Mouse (Mus musculus): ENCODE data around the gene Col27a1. TPM values are rescaled to one million over a fixed set of nuclear protein-coding genes. Genes with fewer than 3 reads are reported as not detected.

Col27a1 gene
- total and polyA plus RNA-seq, 3 experiments, result 0.86 to 3.8 (median 1.8) TPM

GRCm38 (mm10) chr4:63233557-63234452, 20.0 kb downstream of the Col27a1 start:
- Histone ChIP-seq H3K79me2 (replicated peaks; ENCODE audit: control insufficient read depth, insufficient read depth, low read length) (no peaks in the 10 kb centered on the region), H3K36me3 (ENCODE audit: control insufficient read depth, insufficient read depth, low read length) (no peaks in the 10 kb centered on the region), H3K27ac (no peak overlapping the region), H3K4me1 (ENCODE audit: control insufficient read depth, insufficient read depth, low read length) (peaks cover 21% of the 10 kb centered on the region), H3K27me3 (ENCODE audit: control insufficient read depth, insufficient read depth, low read length) (no peaks in the 10 kb centered on the region), H3K9ac (ENCODE audit: low read depth, low read length) (no peak overlapping the region), H3K4me3 (no peak overlapping the region)
- DNase-seq, result no peak
- intact Hi-C loops (cut with DNase I), result loop anchor here (5.0 kb wide), 3 partner anchors 43 to 73 kb away; no protein-coding TSS in a partner anchor
- WGBS, result 20% methylated on average over 7 of the region's 7 CpGs
- TF ChIP-seq EP300 (IDR thresholded peaks at IDR 0.05; ENCODE audit: insufficient read depth, low read depth, low read length), result no peak
- TF ChIP-seq POLR2A (IDR thresholded peaks at IDR 0.05; ENCODE audit: insufficient read depth, low read depth, low read length), result no peak
- no peak for TF ChIP-seq CTCF (IDR thresholded peaks at IDR 0.05)

GRCm38 (mm10) chr4:63234852-63235251, 21.0 kb downstream of the Col27a1 start:
- H3K27me3 ChIP-seq (ENCODE audit: control insufficient read depth, insufficient read depth, low read length), result no peaks in the 10 kb centered on the region
- no peak overlapping the region for H3K9ac ChIP-seq (ENCODE audit: low read depth, low read length)
- no peaks in the 10 kb centered on the region for H3K36me3 ChIP-seq (ENCODE audit: control insufficient read depth, insufficient read depth, low read length)
- intact Hi-C loops (cut with DNase I), result loop anchor here (5.0 kb wide), 3 partner anchors 42 to 72 kb away; no protein-coding TSS in a partner anchor
- TF ChIP-seq CTCF (IDR thresholded peaks at IDR 0.05) (no peak), EP300 (IDR thresholded peaks at IDR 0.05; ENCODE audit: insufficient read depth, low read depth, low read length) (no peak), POLR2A (IDR thresholded peaks at IDR 0.05; ENCODE audit: insufficient read depth, low read depth, low read length) (no peak)
- WGBS, result 96% methylated on average over 5 of the region's 5 CpGs
- no peak overlapping the region for H3K27ac ChIP-seq
- H3K4me1 ChIP-seq (ENCODE audit: control insufficient read depth, insufficient read depth, low read length), result peaks cover 16% of the 10 kb centered on the region
- no peak for DNase-seq
- H3K4me3 ChIP-seq, result no peak overlapping the region
- no peaks in the 10 kb centered on the region for H3K79me2 ChIP-seq (replicated peaks; ENCODE audit: control insufficient read depth, insufficient read depth, low read length)

GRCm38 (mm10) chr4:63236235-63236634, 22.4 kb downstream of the Col27a1 start:
- TF ChIP-seq CTCF (IDR thresholded peaks at IDR 0.05), result no peak
- TF ChIP-seq POLR2A (IDR thresholded peaks at IDR 0.05; ENCODE audit: insufficient read depth, low read depth, low read length), result no peak
- TF ChIP-seq EP300 (IDR thresholded peaks at IDR 0.05; ENCODE audit: insufficient read depth, low read depth, low read length), result no peak
- Histone ChIP-seq H3K79me2 (replicated peaks; ENCODE audit: control insufficient read depth, insufficient read depth, low read length) (no peaks in the 10 kb centered on the region), H3K4me1 (ENCODE audit: control insufficient read depth, insufficient read depth, low read length) (peaks cover 10% of the 10 kb centered on the region), H3K27me3 (ENCODE audit: control insufficient read depth, insufficient read depth, low read length) (no peaks in the 10 kb centered on the region), H3K4me3 (no peak overlapping the region), H3K9ac (ENCODE audit: low read depth, low read length) (no peak overlapping the region), H3K27ac (no peak overlapping the region), H3K36me3 (ENCODE audit: control insufficient read depth, insufficient read depth, low read length) (no peaks in the 10 kb centered on the region)
- no peak for DNase-seq
- intact Hi-C loops (cut with DNase I), result no loop called here
- 80% methylated on average over 2 of the region's 2 CpGs for WGBS

- H3K4me1 ChIP-seq (ENCODE audit: control insufficient read depth, insufficient read depth, low read length), result peaks cover 8% of the 10 kb centered on the region
- TF ChIP-seq CTCF (IDR thresholded peaks at IDR 0.05) (no peak), EP300 (IDR thresholded peaks at IDR 0.05; ENCODE audit: insufficient read depth, low read depth, low read length) (no peak), POLR2A (IDR thresholded peaks at IDR 0.05; ENCODE audit: insufficient read depth, low read depth, low read length) (no peak)
- WGBS, result 80% methylated on average over 3 of the region's 3 CpGs
- no peak overlapping the region for H3K4me3 ChIP-seq
- H3K9ac ChIP-seq (ENCODE audit: low read depth, low read length), result no peak overlapping the region
- no peaks in the 10 kb centered on the region for H3K79me2 ChIP-seq (replicated peaks; ENCODE audit: control insufficient read depth, insufficient read depth, low read length)
- H3K27me3 ChIP-seq (ENCODE audit: control insufficient read depth, insufficient read depth, low read length), result no peaks in the 10 kb centered on the region
- no peak overlapping the region for H3K27ac ChIP-seq
- no peak for DNase-seq
- no peaks in the 10 kb centered on the region for H3K36me3 ChIP-seq (ENCODE audit: control insufficient read depth, insufficient read depth, low read length)
- intact Hi-C loops (cut with DNase I), result no loop called here
Measured at GRCm38 (mm10) chr4:63237225-63237624, 23.4 kb downstream of the Col27a1 start.

- WGBS, result 30% methylated on average over 7 of the region's 7 CpGs
- Histone ChIP-seq H3K27me3 (ENCODE audit: control insufficient read depth, insufficient read depth, low read length) (no peaks in the 10 kb centered on the region), H3K27ac (no peak overlapping the region)
Measured at GRCm38 (mm10) chr4:63238141-63238540, 24.3 kb downstream of the Col27a1 start.

GRCm38 (mm10) chr4:63238722-63239121, 24.9 kb downstream of the Col27a1 start:
- Histone ChIP-seq H3K4me1 (ENCODE audit: control insufficient read depth, insufficient read depth, low read length) (peaks cover 2% of the 10 kb centered on the region), H3K9ac (ENCODE audit: low read depth, low read length) (no peak overlapping the region), H3K27ac (no peak overlapping the region), H3K79me2 (replicated peaks; ENCODE audit: control insufficient read depth, insufficient read depth, low read length) (no peaks in the 10 kb centered on the region), H3K27me3 (ENCODE audit: control insufficient read depth, insufficient read depth, low read length) (no peaks in the 10 kb centered on the region), H3K36me3 (ENCODE audit: control insufficient read depth, insufficient read depth, low read length) (no peaks in the 10 kb centered on the region), H3K4me3 (no peak overlapping the region)
- no peak for DNase-seq
- intact Hi-C loops (cut with DNase I), result no loop called here
- WGBS, result 94% methylated on average over 5 of the region's 5 CpGs
- no peak for TF ChIP-seq EP300 (IDR thresholded peaks at IDR 0.05; ENCODE audit: insufficient read depth, low read depth, low read length)
- TF ChIP-seq POLR2A (IDR thresholded peaks at IDR 0.05; ENCODE audit: insufficient read depth, low read depth, low read length), result no peak
- TF ChIP-seq CTCF (IDR thresholded peaks at IDR 0.05), result no peak

More at GRCm38 (mm10) chr4:63238141-63238540, 24.3 kb downstream of the Col27a1 start:
- no peak overlapping the region for H3K4me3 ChIP-seq
- no peak overlapping the region for H3K9ac ChIP-seq (ENCODE audit: low read depth, low read length)
- TF ChIP-seq POLR2A (IDR thresholded peaks at IDR 0.05; ENCODE audit: insufficient read depth, low read depth, low read length), result no peak
- no peak for TF ChIP-seq EP300 (IDR thresholded peaks at IDR 0.05; ENCODE audit: insufficient read depth, low read depth, low read length)
- no peak for TF ChIP-seq CTCF (IDR thresholded peaks at IDR 0.05)
- no peaks in the 10 kb centered on the region for H3K79me2 ChIP-seq (replicated peaks; ENCODE audit: control insufficient read depth, insufficient read depth, low read length)
- no peak for DNase-seq
- peaks cover 4% of the 10 kb centered on the region for H3K4me1 ChIP-seq (ENCODE audit: control insufficient read depth, insufficient read depth, low read length)
- intact Hi-C loops (cut with DNase I), result no loop called here
- H3K36me3 ChIP-seq (ENCODE audit: control insufficient read depth, insufficient read depth, low read length), result no peaks in the 10 kb centered on the region
